In the genomic region with DNA sequence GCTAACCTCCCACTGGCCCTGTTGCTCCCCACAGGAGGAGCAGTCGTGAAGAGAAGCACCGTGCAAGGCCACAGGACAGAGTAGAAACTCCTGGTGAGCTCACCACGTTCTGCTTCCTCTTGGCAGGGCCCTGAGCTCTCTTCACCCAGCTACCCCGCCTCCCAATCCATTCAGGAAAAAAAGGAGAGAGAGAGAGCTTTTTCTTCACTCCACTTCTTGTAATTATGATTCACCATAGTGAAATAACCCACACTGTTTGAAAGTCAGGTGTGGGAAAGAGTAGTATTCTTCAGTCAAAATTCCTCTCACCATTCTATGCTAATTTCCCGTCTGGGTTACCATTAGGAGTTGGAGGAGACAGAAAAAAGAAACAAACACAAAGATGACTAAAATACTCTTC, we compare ENCODE assay signal across 11 mouse cellular contexts. TPM values are rescaled to one million over a fixed set of nuclear protein-coding genes. Genes with fewer than 3 reads are reported as not detected.
DNase-seq lines count a peak whose midpoint lies in the region; ATAC-seq and TF ChIP-seq lines count a peak whose summit lies in the region.
"Had no signal": no experiment of that assay in that cellular context is flagged by ENCODE, and none has a peak within 500 bp of the region (broad histone marks: within the 10 kb centered on the region; RNA-seq: fewer than 3 reads in every experiment).

No protein-coding gene starts in this region.

- TF ChIP-seq CTCF in left cerebral cortex, adult 2 months (IDR thresholded peaks at IDR 0.05), result no peak

- peak overlapping the region; percentile 53 for H3K4me2 ChIP-seq in forebrain, embryonic 14.5 days (ENCODE audit: low read length)
- H3K4me2 ChIP-seq in neural tube, embryonic 14.5 days (ENCODE audit: low read depth, low read length), result no peak overlapping the region
- H3K4me2 ChIP-seq: liver, embryonic 15.5 days had no signal

- no peaks in the 10 kb centered on the region for H3K9me3 ChIP-seq in forebrain, embryonic 14.5 days (replicated peaks; ENCODE audit: control insufficient read depth, low read length)
- H3K9me3 ChIP-seq in limb, embryonic 10.5 days (replicated peaks), result no peaks in the 10 kb centered on the region
- H3K9me3 ChIP-seq in neural tube, embryonic 14.5 days (ENCODE audit: control insufficient read depth, low read length), result no peaks in the 10 kb centered on the region
- H3K9me3 ChIP-seq: liver, embryonic 15.5 days had no signal

- intact Hi-C loops in left cerebral cortex, adult 2 months (cut with DNase I), result loop anchor here (2.0 kb wide), 1 partner anchor 47 kb away; the partner anchor contains the start of gene Basp1
- intact Hi-C loops in left cerebral cortex, postnatal 36 days (cut with DNase I), result loop anchor here (2.0 to 10.0 kb wide), 3 partner anchors 47 to 641 kb away; partner anchors contain the start of gene Basp1
- intact Hi-C loops in gastrocnemius, postnatal 14 days (cut with DNase I; ENCODE audit: low total_unique reads), result no loop called here

- H3K27ac ChIP-seq in left cerebral cortex, adult 2 months, result peak overlapping the region; percentile 78
- H3K27ac ChIP-seq in forebrain, embryonic 14.5 days (ENCODE audit: low read depth, low read length), result no peak overlapping the region
- 0 out of 2 replicates have a peak overlapping the region, but pooled peaks have one; percentile 83 for H3K27ac ChIP-seq in limb, embryonic 10.5 days
- H3K27ac ChIP-seq in neural tube, embryonic 14.5 days (ENCODE audit: low read depth, low read length), result 0 out of 2 replicates have a peak overlapping the region, but pooled peaks have one; percentile 66
- H3K27ac ChIP-seq: liver, embryonic 15.5 days had no signal

- peaks cover 22% of the 10 kb centered on the region for H3K36me3 ChIP-seq in forebrain, embryonic 14.5 days (ENCODE audit: control insufficient read depth, insufficient read depth, low read length)
- H3K36me3 ChIP-seq in limb, embryonic 10.5 days, result peaks cover 29% of the 10 kb centered on the region
- peaks cover 4% of the 10 kb centered on the region; the same call in 1 of the 2 replicates for H3K36me3 ChIP-seq in neural tube, embryonic 14.5 days (ENCODE audit: control insufficient read depth, insufficient read depth, low read length)
- H3K36me3 ChIP-seq: liver, embryonic 15.5 days had no signal

- H3K4me3 ChIP-seq in left cerebral cortex, adult 2 months, result no peak overlapping the region
- H3K4me3 ChIP-seq in forebrain, embryonic 14.5 days (ENCODE audit: low read depth, low read length), result no peak overlapping the region
- H3K4me3 ChIP-seq in limb, embryonic 10.5 days, result no peak overlapping the region
- H3K4me3 ChIP-seq in neural tube, embryonic 14.5 days (ENCODE audit: low read depth, low read length), result no peak overlapping the region
- H3K4me3 ChIP-seq: liver, embryonic 15.5 days had no signal

- H3K4me1 ChIP-seq in forebrain, embryonic 14.5 days (ENCODE audit: control insufficient read depth, insufficient read depth, low read length), result peaks cover 34% of the 10 kb centered on the region
- H3K4me1 ChIP-seq in limb, embryonic 10.5 days, result peaks cover 17% of the 10 kb centered on the region
- H3K4me1 ChIP-seq in neural tube, embryonic 14.5 days (ENCODE audit: control insufficient read depth, insufficient read depth, low read length), result peaks cover 35% of the 10 kb centered on the region
- H3K4me1 ChIP-seq: liver, embryonic 15.5 days had no signal

- no peaks in the 10 kb centered on the region for H3K27me3 ChIP-seq in forebrain, embryonic 14.5 days (replicated peaks; ENCODE audit: control insufficient read depth, insufficient read depth, low read length)
- no peaks in the 10 kb centered on the region for H3K27me3 ChIP-seq in limb, embryonic 10.5 days (ENCODE audit: low read depth, poor library complexity, severe bottlenecking)
- H3K27me3 ChIP-seq in neural tube, embryonic 14.5 days (ENCODE audit: control insufficient read depth, insufficient read depth, low read length), result no peaks in the 10 kb centered on the region

- no peak overlapping the region for H3K9ac ChIP-seq in forebrain, embryonic 14.5 days (ENCODE audit: low read length)
- H3K9ac ChIP-seq in neural tube, embryonic 14.5 days (replicated peaks; ENCODE audit: low read depth, low read length), result no peak overlapping the region
- H3K9ac ChIP-seq: liver, embryonic 15.5 days had no signal

- ATAC-seq in forebrain, embryonic 14.5 days, result peak; percentile 33; the same call in 1 of the 2 replicates
- no peak for ATAC-seq in neural tube, embryonic 14.5 days (ENCODE audit: low read depth)

- DNase-seq in left cerebral cortex, adult 2 months (ENCODE audit: extremely low spot score in 1 of 2, low spot score in 2 of 2), result no peak
- no peak for DNase-seq in left cerebral cortex, postnatal 36 days (ENCODE audit: low spot score in 2 of 2)
- DNase-seq in forebrain, embryonic 14.5 days (ENCODE audit: low spot score), result no peak
- DNase-seq in limb, embryonic 10.5 days (ENCODE audit: low spot score), result no peak
- DNase-seq in c-Kit-positive CD71-positive TER-119-positive erythroid progenitor cells, embryonic 14.5 days (ENCODE audit: low spot score), result no peak
- no peak for DNase-seq in gastrocnemius, postnatal 14 days
- no peak for DNase-seq in adrenal gland, adult (ENCODE audit: inconsistent age in 2 of 2, low spot score in 1 of 2)
- DNase-seq: cerebellum, postnatal 36 days; spleen, adult 18-20 months had no signal

- WGBS in forebrain, embryonic 14.5 days, result 19% methylated on average over 5 of the region's 5 CpGs
- WGBS in limb, embryonic 10.5 days, result 36% methylated on average over 5 of the region's 5 CpGs
- WGBS in neural tube, embryonic 14.5 days, result 13% methylated on average over 5 of the region's 5 CpGs

RNA-seq across cellular contexts. Expression of gene Basp1, which starts 48.1 kb away (rescaled TPM):
- 100 to 1,000 TPM; 653 to 673 TPM for total RNA-seq in left cerebral cortex, adult 2 months (2021)
- 100 to 1,000 TPM; 645 to 834 TPM for total RNA-seq in left cerebral cortex, postnatal 36 days (2021)
- polyA plus RNA-seq in forebrain, embryonic 14.5 days (2014; fragmentation: Nextera tagmentation; extraction: Ambion mirVana), result 154 and 164 TPM in 2 replicates
- 41.1 and 43.1 TPM in 2 replicates for polyA plus RNA-seq in limb, embryonic 10.5 days (2016; fragmentation: Nextera tagmentation; extraction: Ambion mirVana)
- polyA plus RNA-seq in neural tube, embryonic 14.5 days (2014; fragmentation: Nextera tagmentation; extraction: Ambion mirVana), result 211 and 216 TPM in 2 replicates
- total RNA-seq in gastrocnemius, postnatal 14 days (2021), result 1 to 10 TPM; 6.9 to 9.5 TPM

Comparison
In these comparisons a context has a peak if more than half of its experiments do, and no peak if none do; other contexts are left out.
1. RNA of gene Basp1, which starts 48.1 kb away (total RNA-seq): 645 to 834 TPM in left cerebral cortex, postnatal 36 days and 653 to 673 TPM in left cerebral cortex, adult 2 months; 6.9 to 9.5 TPM in gastrocnemius, postnatal 14 days; every median in the first group is over 10 times any median in the second.